Mouse (Mus musculus): ENCODE measurements around the gene 2300002M23Rik.

DNA sequence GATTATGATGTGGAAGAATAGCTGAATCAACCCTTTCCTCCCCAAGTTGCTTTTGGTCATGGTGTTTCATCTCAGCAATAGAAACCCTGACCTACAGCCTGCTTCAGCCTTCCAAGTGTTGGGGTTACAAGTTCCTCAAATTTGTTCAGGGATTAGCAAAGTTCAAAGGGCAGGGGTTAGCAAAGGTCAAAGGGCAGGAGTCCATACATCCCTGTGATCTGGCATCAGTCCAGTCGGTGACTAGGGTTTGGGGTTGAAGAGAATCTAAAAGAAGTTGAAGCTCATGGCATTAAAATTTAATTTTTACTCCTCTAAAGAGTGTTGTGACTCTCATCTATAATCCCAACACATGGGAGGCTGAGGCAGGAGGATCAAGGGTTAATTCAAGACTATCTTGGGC, 28.8 kb upstream of the 2300002M23Rik start:
- TF ChIP-seq GATA1 (IDR thresholded peaks at IDR 0.05; ENCODE audit: borderline replicate concordance, low read length) (no peak), CTCF (IDR thresholded peaks at IDR 0.05; ENCODE audit: low read depth, low read length) (no peak), POLR2AphosphoS5 (IDR thresholded peaks at IDR 0.05; ENCODE audit: insufficient replicate concordance, low read depth, low read length) (no peak), TAL1 (conservative IDR thresholded peaks at IDR 0.05; ENCODE audit: low read depth, low read length) (no peak)
